Mouse (Mus musculus) cerebellum, postnatal 10 days (tissue): ENCODE measurements around the gene Yars.

Experiments used
- DNase-seq, 2 experiments: peaks; one replicate each; pipeline ENCODE4 v3.0.0; 2021; ENCODE audit warnings: mixed read lengths in 2 of 2

Gene Yars

GRCm38 (mm10) chr4:129189542-129190519, at the start of gene Yars, which contains the start of gene S100pbp:
Yars (plus strand) TSS chr4:129189760.
S100pbp (minus strand) TSS chr4:129189727.
- peak; percentile 99 for DNase-seq

DNA sequence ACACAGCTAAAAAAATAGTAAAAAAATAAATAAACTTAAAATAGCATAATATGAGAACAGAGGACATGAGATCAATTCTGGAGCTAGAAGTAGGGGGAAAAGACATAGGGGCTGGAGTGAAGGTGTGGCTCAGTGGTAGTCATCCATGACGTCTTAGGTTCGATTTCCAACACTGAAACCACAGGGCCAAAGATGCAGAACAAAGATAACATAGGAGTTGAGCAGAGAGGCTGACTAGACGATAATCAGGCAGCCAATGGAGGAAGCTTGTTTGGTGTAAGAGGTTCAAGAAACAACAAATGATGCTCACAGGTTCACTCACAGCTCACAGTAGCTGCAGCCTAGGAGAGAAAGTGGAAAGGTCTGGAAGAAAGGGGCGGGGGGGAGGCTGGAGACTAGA, 48.8 kb upstream of the Yars start:
- peak in 1 of 2 experiments; percentile 7 for DNase-seq

DNA sequence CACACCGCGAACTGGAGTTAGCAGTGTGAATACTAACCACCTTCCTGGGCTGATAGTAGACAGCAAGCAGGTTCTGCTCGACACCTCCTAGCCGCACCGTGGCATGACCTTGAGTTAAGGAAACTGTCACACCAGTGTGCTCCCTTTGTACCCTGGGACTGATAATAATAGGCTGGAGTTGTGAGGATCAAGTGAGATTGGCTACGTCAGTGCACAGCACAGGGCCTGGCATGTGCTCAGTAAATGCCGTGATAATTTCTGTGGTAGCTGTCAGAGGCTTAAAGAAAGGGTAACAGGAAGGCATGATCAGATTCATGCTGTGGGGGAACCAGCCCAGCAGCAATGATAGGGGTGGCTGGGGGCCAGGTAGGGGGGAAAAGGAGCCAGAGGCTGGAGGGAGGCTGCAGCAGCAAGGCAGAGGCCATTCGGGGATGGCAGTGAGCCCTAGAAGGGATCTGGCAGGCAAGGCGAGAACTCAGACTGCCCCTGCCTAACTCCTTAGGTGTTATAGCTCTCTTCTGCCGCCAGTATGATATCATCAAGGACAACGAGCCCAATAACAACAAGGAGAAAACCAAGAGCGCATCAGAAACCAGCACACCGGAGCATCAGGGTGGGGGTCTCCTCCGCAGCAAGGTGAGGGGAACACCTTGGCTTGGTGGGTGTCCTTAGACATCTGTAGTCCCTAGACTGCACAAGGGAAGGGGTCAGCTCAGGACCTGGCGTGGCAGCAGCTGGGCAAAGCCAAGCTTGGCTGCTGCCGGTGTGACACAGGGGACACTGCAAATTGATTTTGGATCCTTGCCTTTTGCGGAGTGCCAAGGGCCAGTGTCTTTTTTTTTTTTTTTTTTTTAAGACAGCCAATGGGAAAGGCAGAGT, 47.8 kb upstream of the Yars start:
- DNase-seq: peak; percentile 82 to 86

GRCm38 (mm10) chr4:129142439-129143045, 47.0 kb upstream of the Yars start:
- DNase-seq: peak; percentile 61 to 67

DNA sequence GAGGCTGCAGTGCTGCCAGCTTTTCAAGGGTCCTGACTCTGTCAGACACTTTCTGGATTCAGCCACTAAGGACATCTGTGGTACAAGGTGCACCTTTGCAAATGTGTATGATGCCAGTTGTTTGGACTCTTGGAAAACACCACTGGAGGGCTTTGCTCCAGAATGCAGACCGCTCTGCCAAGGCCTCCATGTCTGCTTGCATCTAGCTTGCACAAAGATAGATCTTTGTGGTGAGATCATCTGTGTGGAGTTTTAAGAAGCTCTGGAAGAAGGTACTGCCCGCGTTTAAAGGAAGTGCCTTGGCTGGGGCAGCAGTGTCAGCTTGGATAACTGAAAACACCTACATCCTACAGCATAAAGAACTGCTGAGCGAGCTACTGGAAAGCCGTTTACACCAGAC, 46.1 kb upstream of the Yars start:
- DNase-seq: peak in 1 of 2 experiments; percentile 44

DNA sequence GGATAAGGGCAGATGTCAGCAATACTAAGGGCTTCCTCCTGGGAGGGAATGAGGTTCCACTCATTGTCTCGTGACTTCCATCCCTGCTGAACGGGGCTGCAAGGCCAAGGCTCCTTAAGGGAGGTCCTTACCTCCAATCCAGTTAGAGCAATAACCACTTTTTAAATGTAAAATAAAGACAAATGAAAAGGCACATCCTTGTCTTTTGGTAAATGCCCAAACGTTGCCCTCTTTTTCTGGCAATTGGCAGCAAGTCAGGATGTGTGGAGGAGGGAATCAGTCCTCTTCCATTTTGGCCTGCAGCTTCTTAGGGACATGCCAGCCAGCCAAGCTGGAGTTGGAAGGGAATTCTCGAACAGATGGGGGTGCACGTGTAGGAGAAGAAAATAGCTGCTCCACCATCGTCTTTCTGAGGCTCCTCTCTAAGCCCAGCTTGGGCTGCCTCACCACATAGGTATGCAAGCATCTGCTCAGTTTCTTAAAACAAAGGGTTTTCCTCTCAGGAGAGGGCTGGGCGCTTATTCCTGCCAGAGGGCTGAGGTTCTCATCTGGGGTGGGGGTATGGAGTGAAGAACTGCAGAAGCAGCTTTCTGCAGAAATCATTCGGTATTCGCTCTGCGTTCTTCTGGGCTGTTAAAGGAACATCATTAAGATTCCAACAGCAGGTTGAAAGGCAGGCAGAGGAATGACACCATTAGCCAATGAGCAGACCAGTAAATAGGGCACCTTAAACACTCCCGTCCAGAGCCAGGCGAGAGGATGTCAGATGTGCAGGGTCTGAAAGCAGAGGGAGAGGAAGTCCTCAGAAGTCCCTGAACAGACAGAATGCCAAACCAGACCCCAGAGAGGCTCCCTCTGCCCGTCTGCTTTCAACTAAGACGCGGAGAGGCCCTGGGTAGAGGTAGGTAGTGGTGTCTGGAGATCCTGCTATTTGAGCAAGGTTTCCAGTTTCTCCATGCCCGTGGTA, 44.9 kb upstream of the Yars start:
- DNase-seq: peak; percentile 96

DNA sequence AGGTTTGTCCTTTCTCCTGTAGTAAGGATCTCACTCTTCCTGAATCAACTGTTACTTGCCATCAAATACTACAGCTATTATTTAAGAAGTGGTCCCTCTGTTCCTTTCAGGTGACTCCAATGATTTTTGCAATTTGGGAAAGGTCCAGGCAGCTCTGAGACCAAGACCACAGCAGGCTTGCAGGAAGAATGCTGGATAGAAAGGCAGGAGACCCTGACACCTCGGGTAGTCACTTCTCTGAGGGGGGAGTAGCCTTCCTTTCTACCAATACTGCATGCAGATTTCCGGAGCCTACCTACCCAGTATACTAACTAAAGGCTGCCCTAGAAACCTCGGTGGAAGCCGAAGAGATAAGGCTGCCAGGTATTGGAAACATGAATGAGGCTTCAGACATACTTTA, 44.1 kb upstream of the Yars start:
- DNase-seq: peak; percentile 23 to 56

DNA sequence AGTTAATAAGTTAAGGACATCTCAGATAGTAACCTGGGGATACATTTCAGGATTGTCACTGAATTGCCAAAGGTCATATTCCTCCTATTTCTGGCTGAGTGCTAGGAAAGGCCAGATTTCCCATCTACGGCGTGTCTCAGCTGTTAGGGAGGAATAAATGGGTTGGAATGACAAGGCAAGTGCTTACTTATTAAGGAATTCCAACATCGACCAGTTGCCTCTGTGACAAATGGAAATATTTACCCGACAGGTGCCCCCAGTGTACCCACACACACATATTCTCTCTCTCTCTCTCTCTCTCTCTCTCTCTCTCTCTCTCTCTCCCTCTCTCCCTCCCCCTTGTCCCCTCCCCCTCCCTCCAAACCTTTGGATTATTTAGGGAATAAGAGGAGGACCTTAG, 43.6 kb upstream of the Yars start:
- peak in 1 of 2 experiments; percentile 15 for DNase-seq

DNA sequence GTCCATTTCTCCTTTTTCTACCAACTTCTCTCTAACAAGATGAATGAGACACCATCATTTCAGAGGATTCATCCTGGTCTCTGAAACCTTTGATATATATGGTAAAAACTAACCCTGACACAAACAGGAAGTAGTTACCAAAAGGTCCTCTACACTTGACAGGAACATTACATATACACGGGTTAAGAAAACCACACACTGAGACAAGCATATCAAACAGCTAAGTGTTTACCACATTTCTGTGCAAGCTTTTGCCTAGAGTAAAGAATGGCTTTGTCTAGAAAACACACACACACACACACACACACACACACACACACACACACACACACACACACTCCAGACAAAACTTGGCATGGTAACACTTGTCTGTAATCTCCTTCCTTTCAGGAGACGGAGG, 43.2 kb upstream of the Yars start:
- DNase-seq: peak in 1 of 2 experiments; percentile 9

DNA sequence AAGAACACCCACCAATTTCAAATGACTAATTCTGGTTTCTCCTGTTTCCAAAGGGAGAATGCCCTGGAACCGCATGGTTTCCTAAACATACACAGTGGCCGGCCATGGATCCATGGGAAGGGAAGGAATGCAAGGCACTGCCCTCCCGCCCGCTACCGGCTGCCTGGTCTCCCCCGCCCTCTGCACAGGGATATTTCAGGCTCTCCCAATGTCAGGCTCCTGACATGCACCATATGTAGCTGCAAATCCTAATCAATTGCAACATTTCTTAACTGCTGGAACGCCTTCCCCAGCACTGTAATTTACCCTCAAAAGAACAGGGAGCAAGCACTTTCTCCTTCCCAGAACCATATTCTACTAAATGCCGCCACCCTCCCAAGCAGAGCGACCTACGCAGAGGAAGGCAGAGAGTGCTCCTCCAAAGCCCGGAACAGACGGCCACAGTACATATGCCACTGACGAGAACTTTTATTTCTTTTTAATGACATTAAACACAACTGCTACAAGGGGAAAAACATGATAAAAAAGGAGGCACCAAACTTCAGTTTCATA, 41.9 kb upstream of the Yars start:
- DNase-seq: peak in 1 of 2 experiments; percentile 7

DNA sequence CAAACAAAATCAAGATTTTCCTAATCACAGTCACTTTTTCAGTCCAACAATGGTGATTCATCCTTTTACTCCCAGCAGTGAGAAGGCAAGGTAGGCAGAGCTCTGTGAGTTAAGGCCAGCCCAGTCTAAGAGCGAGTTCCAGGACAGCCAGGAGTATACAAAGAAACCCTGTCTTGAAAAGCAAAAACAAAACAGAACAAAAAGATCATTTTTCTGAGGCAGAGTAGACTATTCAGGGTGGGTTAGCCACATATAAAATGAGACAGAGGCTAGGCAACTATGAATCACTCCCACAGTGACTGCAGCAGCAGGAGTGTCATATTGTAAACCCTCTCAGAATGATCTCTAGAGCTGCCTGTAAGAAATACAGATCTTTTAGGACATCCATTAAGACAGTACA, 40.2 kb upstream of the Yars start:
- DNase-seq: no peak

DNA sequence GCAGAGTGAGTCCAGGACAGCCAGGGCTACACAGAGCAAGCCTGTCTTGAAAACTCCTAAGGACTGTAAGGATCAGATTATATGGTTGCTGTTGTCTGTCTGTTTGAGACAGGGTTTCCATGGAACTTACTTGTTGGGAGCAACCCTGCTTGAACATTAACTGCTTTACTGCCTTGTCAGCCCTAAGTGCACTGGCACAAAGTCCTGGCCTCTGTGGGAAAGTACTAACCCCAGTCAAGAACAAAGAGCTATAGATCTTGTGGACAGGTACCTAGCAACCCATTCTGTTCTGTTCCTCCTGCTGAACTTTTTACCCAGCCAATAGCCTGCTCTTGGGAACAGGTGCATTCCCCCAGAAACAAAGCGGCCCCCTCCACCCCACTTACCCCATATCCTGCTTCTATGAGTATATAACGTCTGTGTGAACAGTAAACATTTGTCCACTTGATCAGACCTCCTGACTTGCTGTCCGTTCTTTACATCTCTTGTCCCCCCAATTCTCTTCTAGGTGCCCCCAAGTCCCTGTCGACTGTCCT, 38.2 kb upstream of the Yars start:
- DNase-seq: no peak

- no peak for DNase-seq
Measured at GRCm38 (mm10) chr4:129157541-129157940, 32.0 kb upstream of the Yars start.

DNA sequence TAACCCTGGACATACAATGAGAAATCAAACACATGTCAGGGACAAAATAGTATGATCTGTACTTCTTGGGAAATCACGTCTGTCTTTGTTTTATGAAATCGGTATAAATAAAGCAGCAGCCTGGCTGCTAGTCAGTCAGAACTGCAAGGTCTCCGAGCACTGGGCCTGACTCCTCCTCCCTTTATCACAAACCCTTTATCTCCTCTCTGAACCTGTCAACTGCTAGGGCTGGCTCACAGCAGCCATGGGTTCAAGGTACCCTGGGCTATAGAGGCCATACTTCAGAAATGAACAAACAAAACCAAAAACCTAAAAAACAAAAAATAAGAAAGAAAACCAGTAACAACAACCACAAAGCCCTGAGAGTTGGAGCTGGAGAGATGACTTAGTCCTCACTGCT, 31.0 kb upstream of the Yars start:
- no peak for DNase-seq

DNA sequence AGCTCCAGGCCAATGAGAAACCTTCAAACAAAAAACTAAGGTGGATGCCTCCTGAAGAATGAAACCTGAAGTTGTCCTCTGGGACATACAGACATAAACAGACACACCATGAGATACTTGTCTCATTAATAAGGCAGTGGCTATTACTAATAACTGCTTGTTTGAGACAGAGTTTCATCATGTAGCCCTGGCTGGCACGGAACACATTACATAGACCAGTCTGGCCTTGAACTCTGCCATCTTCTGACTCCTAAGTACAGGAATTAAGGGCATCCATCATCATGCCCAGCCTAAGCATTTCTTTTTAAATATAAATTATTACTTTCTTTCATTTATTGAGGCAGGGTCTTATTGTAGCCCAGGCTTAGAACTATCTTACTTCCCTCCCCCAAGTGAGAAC, 28.5 kb upstream of the Yars start:
- no peak for DNase-seq

- DNase-seq: peak; percentile 47 to 57
Measured at GRCm38 (mm10) chr4:129161581-129162255, 27.8 kb upstream of the Yars start.

DNA sequence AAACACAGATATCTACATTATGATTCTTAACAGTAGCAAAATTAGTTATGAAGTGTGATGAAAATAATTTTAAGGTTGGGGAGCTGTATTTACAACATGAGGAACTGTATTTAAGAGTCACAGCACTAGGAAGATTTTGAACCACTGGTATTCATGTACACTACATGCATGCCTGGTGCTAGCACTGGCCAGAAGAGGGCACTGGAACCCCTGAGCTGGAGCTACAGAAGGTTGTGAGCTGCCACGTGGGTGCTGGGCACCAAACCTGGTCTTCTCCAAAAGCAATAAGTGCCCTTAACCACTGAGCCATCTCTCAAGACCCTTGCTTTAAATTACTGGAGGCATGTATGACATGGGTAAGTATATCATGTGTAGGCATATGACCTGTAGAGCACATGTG, 17.0 kb upstream of the Yars start:
- no peak for DNase-seq

DNA sequence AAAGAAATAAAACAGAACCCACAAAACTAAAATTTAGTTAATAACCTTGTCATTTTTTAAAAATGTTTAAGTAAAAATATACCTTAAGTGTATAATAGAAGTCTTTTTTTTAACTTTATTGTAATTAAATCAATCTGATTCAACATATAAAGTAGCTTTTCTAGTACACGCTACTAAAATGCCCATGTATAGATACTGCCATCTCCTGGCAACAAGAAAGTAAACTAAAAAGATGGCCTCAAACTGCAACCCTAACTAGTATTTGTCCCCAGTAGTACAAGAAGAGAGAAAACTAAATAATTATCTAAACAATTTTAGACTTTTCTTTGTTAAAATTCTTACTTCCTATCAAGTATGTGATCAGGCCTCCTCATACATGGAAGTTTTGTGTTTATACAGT, 10.0 kb upstream of the Yars start:
- no peak for DNase-seq

DNA sequence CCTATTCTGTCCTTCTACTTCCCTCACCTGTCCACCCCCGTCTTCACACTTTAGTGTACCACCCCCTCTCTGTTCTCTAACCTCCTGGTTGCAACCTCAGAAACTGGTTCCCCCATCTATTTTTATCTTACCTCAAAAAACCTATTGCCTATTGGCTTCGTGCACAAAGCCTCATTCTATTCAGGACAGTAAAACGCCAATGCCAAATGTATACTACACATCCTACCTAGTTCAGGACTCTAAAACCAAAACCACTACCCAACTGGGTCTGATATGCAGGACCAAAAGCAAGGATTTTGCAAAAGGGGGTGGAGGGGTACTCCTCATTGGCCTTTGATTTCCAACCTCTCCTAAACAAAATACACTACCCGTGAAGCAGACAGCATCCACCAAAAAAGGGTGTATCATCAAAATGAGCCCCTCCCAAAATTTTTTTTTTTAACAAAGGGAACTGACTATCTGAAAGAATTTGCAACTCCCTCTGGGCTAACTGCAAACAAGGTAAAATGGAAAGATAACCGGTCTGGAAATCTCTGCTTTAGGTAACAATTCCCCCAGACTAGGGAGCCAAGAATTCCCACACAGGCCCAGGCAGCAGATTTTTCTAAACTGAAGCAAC, 1.4 kb upstream of the Yars start:
- DNase-seq: no peak
